Mouse (Mus musculus) liver, embryonic 14.5 days (tissue): ENCODE measurements at regions not wholly inside any gene's neighbourhood (a gene's known extent, or its start where the extent isn't known, plus 50 kb on each side); places are given as distances from the start of the nearest gene placed in this dataset.

Source experiments
- ATAC-seq: fragments of 200-750 bp; cut with Nextera tagmentation; 2 replicates; pipeline ENCODE4 v1.8.0; 2017; ENCODE audit warnings: moderate number of reproducible peaks, mild to moderate bottlenecking, moderate library complexity; ENCODE audit not compliant: insufficient read depth
- DNase-seq, 3 experiments: peaks; one replicate each; pipeline ENCODE4 v3.0.0-alpha.2; 2012 to 2013; ENCODE audit warnings: low read depth in 3 of 3, low spot score in 3 of 3
- H3K27ac ChIP-seq: fragments of 300-500 bp; sonication (generic); 2 replicates; pipeline ENCODE4 v1.5.1; 2014; ENCODE audit warnings: moderate library complexity, mild to moderate bottlenecking, control low read depth, inconsistent platforms
- H3K27me3 ChIP-seq: fragments of 300-500 bp; sonication (generic); 2 replicates; pipeline ENCODE4 v1.6.1; 2014; ENCODE audit warnings: mild to moderate bottlenecking, low read length, moderate library complexity; ENCODE audit not compliant: control insufficient read depth, insufficient read depth
- H3K36me3 ChIP-seq: fragments of 300-500 bp; sonication (generic); replicated peaks from 2 replicates; pipeline ENCODE4 v1.6.1; 2014; ENCODE audit warnings: low read depth; ENCODE audit not compliant: control insufficient read depth, insufficient read depth
- H3K4me1 ChIP-seq, 2 experiments: fragments of 200-500 bp in 1 of 2; fragments of 300-500 bp in 1 of 2; sonication (generic) in 1 of 2; replicated peaks; 2 replicates each; pipeline ENCODE4 v1.6.1; 2012 to 2014; ENCODE audit warnings: antibody characterized with exemption in 1 of 2, inconsistent platforms in 1 of 2, low read length in 1 of 2; ENCODE audit not compliant: control insufficient read depth in 2 of 2, insufficient read depth in 2 of 2
- H3K4me2 ChIP-seq: fragments of 300-500 bp; sonication (generic); 2 replicates; pipeline ENCODE4 v1.6.1; 2014; ENCODE audit warnings: low read depth, mild to moderate bottlenecking, control low read depth, moderate library complexity
- H3K4me3 ChIP-seq, 2 experiments: fragments of 200-500 bp in 1 of 2; fragments of 300-500 bp in 1 of 2; sonication (generic) in 1 of 2; 2 replicates each; pipeline ENCODE4 v1.5.1; 2012 to 2014; ENCODE audit warnings: low read depth in 2 of 2, low read length in 2 of 2, mild to moderate bottlenecking in 2 of 2, control low read depth in 1 of 2, inconsistent platforms in 1 of 2, moderate library complexity in 1 of 2; ENCODE audit not compliant: insufficient read depth in 1 of 2
- H3K9ac ChIP-seq: fragments of 300-500 bp; sonication (generic); replicated peaks from 2 replicates; pipeline ENCODE4 v1.6.1; 2014; ENCODE audit warnings: mild to moderate bottlenecking, control low read depth, moderate library complexity
- H3K9me3 ChIP-seq: fragments of 300-500 bp; sonication (generic); 2 replicates; pipeline ENCODE4 v1.6.1; 2016; ENCODE audit warnings: low read length, mixed read lengths; ENCODE audit not compliant: control insufficient read depth
- CTCF ChIP-seq: IDR thresholded peaks from 2 replicates; pipeline ENCODE4 v1.5.1; 2016; ENCODE audit warnings: antibody characterized with exemption, low read depth, control low read depth
- EP300 ChIP-seq: IDR thresholded peaks from 2 replicates; pipeline ENCODE4 v1.6.1; 2016; ENCODE audit warnings: antibody characterized with exemption, low read depth
- WGBS: fragments of 180-500 bp; shearing (Covaris S2); extraction: QIAGEN DNeasy Blood & Tissue Kit; methylation state at CpG from one replicate; pipeline ENCODE4 v1.1.7; 2014; ENCODE audit not compliant: insufficient replicate concordance; 5-methylcytosine and 5-hydroxymethylcytosine counted together

DNA sequence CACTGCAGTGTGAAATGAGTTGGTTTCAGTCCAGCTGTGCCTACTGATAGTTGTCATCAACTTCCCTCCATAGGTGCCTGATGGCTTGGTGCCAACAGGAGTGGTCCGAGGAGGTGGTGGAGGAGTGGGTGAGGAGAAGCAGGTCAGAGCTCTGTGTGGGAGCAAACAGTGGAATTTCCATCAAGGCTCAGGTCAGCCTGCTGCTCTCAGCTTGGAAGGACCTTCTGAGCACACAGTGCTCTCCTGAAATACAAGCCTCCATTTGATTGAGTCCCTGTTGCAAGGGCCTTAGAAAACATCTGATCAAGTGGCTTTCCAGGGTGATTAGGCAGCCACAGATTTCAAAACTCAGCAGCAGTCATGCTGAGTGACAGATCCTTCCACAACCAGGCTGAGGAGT lies 314.8 kb upstream of the Gcfc2 start:
- Histone ChIP-seq H3K27ac (no peak overlapping the region), H3K27me3 (no peaks in the 10 kb centered on the region), H3K36me3 (no peaks in the 10 kb centered on the region), H3K9ac (no peak overlapping the region), H3K4me1 (no peaks in the 10 kb centered on the region), H3K4me2 (no peak overlapping the region), H3K9me3 (no peaks in the 10 kb centered on the region), H3K4me3 (no peak overlapping the region)
- WGBS: 35% methylated on average over 1 of the region's 1 CpGs
- TF ChIP-seq EP300: no peak
- no peak for TF ChIP-seq CTCF
- ATAC-seq (no peak), DNase-seq (no peak)

GRCm38 (mm10) chr6:81611980-81612379 lies 311.5 kb upstream of the Gcfc2 start:
- Histone ChIP-seq H3K4me1 (no peaks in the 10 kb centered on the region), H3K4me3 (no peak overlapping the region), H3K36me3 (no peaks in the 10 kb centered on the region), H3K9me3 (no peaks in the 10 kb centered on the region), H3K27ac (no peak overlapping the region), H3K4me2 (no peak overlapping the region), H3K9ac (no peak overlapping the region), H3K27me3 (no peaks in the 10 kb centered on the region)
- TF ChIP-seq EP300 (no peak), CTCF (no peak)
- DNase-seq (no peak), ATAC-seq (no peak)
- 61% methylated on average over 6 of the region's 6 CpGs for WGBS

GRCm38 (mm10) chr6:81618018-81618417 lies 305.5 kb upstream of the Gcfc2 start:
- no peak overlapping the region for H3K27ac ChIP-seq
- H3K27me3 ChIP-seq: no peaks in the 10 kb centered on the region
- no peak overlapping the region for H3K9ac ChIP-seq
- WGBS: 18% methylated on average over 2 of the region's 2 CpGs
- no peaks in the 10 kb centered on the region for H3K9me3 ChIP-seq
- H3K4me1 ChIP-seq: no peaks in the 10 kb centered on the region
- ATAC-seq: no peak
- no peak for DNase-seq
- TF ChIP-seq EP300: no peak
- no peak for TF ChIP-seq CTCF
- H3K4me3 ChIP-seq: no peak overlapping the region
- no peak overlapping the region for H3K4me2 ChIP-seq
- H3K36me3 ChIP-seq: no peaks in the 10 kb centered on the region

DNA sequence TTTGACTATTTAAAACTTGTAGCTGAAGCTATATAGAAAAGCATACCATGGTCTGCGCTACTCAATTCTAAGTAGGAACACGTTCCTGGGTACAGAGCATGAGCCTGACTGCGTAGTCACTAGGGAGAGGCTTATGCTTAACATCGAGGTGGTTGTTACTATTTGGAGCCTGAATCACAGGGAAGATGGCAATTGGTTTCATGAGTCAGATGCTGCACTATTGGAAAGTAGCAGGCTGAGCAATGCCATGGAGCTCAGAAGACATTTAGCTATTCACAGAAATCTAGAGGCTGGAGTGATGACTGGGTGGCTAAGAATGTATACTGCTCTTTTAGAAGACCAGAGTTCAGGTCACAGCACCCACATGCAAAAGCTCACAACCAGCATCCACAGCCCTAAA lies 302.4 kb upstream of the Gcfc2 start:
- no peaks in the 10 kb centered on the region for H3K36me3 ChIP-seq
- DNase-seq: no peak
- H3K4me2 ChIP-seq: no peak overlapping the region
- ATAC-seq: no peak
- WGBS: 65% methylated on average over 4 of the region's 4 CpGs
- H3K27ac ChIP-seq: no peak overlapping the region
- no peaks in the 10 kb centered on the region for H3K9me3 ChIP-seq
- H3K4me3 ChIP-seq: no peak overlapping the region
- H3K27me3 ChIP-seq: no peaks in the 10 kb centered on the region
- no peaks in the 10 kb centered on the region for H3K4me1 ChIP-seq
- no peak overlapping the region for H3K9ac ChIP-seq
- TF ChIP-seq CTCF (no peak), EP300 (no peak)

GRCm38 (mm10) chr6:81622714-81623113 lies 300.8 kb upstream of the Gcfc2 start:
- H3K27me3 ChIP-seq: no peaks in the 10 kb centered on the region
- WGBS: 30% methylated on average over 5 of the region's 5 CpGs
- no peak for DNase-seq
- no peak overlapping the region for H3K9ac ChIP-seq
- H3K36me3 ChIP-seq: no peaks in the 10 kb centered on the region
- no peak overlapping the region for H3K4me2 ChIP-seq
- H3K4me1 ChIP-seq: no peaks in the 10 kb centered on the region
- ATAC-seq: no peak
- H3K4me3 ChIP-seq: no peak overlapping the region
- no peaks in the 10 kb centered on the region for H3K9me3 ChIP-seq
- TF ChIP-seq EP300 (no peak), CTCF (no peak)
- no peak overlapping the region for H3K27ac ChIP-seq
